Mouse (Mus musculus) adipocyte (in vitro differentiated cells): ENCODE measurements around the gene Col4a6.

ENCODE experiments used
- DNase-seq: peaks from one replicate; pipeline ENCODE4 v3.0.0-alpha.2; 2016; ENCODE audit warnings: low spot score

The Col4a6 gene

DNA sequence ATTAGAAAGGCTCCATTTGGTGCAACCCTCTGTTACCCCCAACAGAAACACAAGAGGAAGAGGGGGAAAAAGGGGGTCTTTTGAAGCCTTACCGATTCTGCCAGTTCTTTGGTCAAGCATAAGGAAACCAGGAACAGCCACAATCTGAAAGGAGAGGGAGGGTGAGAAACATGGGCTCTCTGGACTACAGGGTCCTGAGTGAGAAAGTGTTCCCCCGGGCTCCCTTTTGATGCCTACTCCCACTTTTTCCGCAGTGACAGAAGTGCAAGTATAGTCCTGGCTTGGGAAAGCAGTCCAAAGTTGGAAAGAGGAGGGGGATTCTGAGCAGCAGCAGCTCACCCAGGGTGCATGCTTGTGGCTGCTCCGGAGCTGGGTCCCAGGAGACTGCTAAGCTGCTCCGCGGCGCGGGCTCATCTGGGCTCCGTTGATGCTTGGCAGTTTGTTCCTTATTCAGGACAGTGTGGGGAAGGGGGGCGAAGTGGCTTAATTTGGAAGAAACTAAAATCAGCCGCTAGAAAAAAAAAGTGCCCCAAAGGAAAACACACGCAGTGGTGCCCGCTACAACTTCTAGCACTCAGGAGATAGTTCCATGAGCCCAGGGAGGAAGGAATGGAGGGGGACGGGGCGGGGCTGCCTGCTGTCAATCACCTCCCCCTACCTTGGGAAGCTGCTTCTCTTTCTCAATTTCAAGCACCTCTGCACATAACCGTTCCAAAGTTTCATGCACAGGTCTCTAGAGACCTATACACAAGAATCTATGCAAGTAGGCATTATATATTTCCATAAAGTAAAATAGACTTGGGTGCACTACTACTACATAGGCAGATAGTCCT lies at the start of gene Col4a6:
Col4a6 (minus strand) TSS at position 607 of the 833 bp plus-strand sequence.
- no peak for DNase-seq

DNA sequence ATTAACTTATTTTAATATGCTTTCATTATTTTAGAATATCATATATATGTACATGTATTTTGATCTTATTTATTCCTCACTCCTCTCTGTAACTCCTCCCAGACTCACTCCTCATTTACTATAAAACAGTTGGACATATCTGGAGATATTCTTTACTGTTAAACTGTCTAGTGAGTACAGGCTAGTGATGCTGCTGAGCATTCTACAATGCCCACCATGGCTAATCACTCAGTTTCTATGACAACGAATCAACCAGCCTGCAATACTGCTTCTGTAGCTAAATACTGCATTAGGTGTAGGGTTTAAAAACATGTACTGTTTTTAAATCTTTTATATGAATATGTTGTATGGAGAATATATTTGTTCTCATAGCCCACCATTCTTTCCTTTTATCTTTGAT lies 29.2 kb upstream of the Col4a6 start:
- DNase-seq, result no peak

DNA sequence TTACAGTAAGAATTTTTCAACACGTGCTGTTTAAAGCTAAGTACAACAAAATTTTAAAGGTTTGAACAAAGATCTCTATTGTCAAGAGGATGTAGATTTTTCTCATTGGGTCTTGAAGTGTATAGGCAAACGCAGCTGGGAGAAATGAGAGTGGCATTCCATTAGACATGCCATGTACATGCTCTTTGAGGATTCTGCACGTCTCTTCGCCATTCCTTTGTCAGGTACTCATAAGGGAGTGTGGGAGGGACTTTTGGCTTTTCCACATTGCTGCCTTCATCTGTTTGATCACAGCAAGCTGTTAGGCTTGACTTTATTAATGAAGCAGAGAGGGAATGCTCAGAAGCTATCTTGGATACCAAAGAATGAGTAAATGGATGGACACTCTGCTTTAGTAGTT lies 20.7 kb upstream of the Col4a6 start:
- no peak for DNase-seq

- peak; percentile 36 for DNase-seq
Observed at GRCm38 (mm10) chrX:141475566-141476327, 1.9 kb upstream of the Col4a6 start.

DNA sequence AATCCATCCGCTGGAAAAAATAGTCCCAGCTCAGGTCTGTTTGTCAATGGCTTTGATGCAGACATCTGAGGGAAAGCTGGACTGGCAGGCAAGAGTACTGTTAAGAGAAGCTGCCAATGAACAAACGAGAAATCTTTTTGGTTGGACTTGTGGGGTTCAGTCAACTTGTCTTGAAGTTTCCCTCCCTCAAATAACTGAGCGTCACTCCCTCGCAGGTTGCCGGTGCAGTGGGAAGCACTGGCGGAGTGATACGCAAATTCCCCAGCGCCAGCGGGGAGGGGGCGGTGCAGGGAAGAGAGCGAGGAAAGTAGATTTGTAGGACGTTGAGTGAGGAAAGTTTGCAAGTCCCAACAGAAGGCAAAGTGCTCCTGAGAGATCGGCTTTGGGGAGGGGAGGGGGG lies 1.2 kb upstream of the Col4a6 start, which contains the start of gene Col4a5:
Col4a5 (plus strand) TSS at position 276 of the 400 bp plus-strand sequence.
- DNase-seq, result peak; percentile 83

DNA sequence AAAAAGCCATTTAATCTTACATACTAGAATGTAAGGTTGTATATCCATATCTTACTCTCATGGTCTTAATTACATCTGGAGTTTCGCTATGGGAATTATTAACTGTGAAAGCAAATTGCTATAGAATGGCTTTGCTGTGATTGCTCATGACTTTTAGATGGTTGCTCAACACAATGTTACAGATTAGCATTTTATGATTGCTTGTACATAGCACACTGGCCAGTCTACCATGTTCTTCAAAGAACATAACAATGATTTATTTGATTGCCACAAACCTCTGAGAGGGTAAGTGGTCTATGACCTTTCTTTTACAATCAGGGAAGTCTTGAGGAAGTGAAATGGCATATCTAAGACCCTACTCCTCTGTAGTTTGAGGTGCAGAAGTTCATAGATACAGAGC lies 25.9 kb downstream of the Col4a6 start:
- no peak for DNase-seq

- DNase-seq, result no peak
Observed at GRCm38 (mm10) chrX:141439423-141439822, 34.5 kb downstream of the Col4a6 start.

DNA sequence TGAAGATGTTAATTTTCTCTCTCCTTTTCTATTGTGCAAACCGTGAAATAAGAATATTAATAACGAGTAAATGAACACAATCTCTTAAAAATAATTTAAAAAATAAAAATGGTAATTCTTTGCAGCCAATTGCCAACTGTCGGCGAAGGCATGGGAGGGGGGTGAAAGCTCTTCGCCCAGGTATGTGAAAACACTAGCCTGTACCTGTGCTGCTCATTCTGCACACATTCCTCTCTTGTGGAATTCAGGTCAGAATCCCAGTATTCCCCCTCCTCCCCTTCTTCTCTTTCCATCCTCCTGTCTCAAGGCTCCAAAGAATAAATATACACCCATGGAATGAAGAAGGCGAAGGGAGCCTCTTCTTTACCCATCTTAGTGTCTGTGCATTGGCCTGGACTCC lies 37.1 kb downstream of the Col4a6 start:
- DNase-seq, result no peak

DNA sequence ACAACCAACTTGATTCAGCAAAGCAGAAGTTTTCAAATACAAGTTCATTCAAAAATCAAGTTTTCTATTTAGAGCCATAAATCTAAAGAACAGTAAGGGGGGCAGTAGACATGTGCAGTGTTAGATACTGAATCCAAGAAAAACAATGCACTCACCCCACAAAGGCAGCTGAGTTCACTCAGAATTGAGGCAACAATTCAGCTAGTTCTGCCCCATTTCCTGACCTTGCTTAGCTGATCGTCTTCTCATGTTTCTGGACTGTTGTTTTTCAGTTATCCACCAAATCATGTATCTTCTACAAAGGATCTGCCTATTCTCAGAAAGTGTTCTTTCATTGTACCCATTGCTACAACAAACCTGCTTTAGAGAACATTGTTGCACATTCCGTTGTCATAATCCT lies 58.6 kb downstream of the Col4a6 start:
- peak; percentile 6 for DNase-seq

GRCm38 (mm10) chrX:141396243-141396642 lies 77.6 kb downstream of the Col4a6 start:
- no peak for DNase-seq

GRCm38 (mm10) chrX:141385399-141386105 lies 88.3 kb downstream of the Col4a6 start:
- DNase-seq, result no peak

GRCm38 (mm10) chrX:141384632-141385031 lies 89.2 kb downstream of the Col4a6 start:
- DNase-seq, result no peak

- DNase-seq, result peak; percentile 66
Observed at GRCm38 (mm10) chrX:141370276-141370675, 103.6 kb downstream of the Col4a6 start.

DNA sequence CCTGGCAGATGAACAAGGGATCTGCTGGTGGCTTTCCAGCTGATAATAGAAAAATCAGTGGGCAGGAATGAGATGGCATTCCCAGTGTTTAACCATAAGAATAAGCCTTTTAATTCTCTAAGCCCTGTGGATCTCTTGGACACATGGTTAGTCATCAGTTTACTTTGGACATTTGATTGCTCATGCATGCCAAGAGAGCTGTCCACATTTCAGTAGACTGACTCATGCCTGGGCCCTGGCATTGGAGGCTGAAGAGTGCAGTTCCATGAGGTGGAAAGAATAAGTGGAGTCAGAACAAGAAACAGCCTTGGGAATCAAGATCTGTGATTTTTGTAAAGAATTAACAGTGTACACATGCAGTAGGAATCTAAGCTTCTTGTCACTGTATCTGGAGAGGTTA lies 110.5 kb downstream of the Col4a6 start:
- peak; percentile 83 for DNase-seq

DNA sequence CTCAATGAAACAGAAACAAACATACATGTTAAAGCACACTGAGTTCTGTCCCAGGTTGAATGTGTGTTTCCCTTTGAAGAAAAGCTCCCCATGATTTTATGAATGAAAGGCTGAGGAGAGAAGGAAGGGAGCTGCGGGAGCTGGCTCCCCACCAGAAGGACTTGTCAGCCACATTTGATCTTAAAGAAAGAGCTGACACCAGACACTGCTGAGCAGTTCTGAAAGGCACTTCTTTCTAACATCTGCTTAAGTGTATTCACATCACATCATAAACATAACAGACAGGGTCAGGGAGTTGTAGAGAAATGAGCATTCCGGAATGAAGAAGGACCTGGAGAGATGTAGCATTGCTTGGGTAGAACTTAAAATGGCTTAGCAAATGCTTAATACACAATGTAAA lies 132.5 kb downstream of the Col4a6 start:
- DNase-seq, result no peak

GRCm38 (mm10) chrX:141328044-141328443 lies 145.8 kb downstream of the Col4a6 start:
- DNase-seq, result no peak

GRCm38 (mm10) chrX:141324201-141324600 lies 149.7 kb downstream of the Col4a6 start:
- DNase-seq, result peak; percentile 27

DNA sequence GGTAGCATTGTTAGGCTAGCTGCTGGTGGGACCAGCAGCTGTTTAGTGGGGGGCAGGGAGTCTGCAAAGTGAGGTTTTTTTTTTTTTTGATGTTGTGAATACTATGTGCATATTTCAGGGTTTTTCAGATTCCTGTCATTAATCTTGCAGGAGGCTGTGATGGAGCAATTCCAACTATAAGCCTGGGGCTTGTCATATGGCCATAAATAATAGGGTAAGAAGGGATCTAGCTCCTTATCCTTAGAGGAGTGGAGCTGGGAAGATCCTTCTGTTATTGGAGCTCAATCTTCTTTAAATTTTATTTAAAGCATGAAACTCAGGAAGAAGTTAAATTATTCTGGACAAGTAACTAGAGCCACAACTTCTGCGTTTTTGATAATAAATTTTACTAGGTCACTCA lies 157.7 kb downstream of the Col4a6 start:
- peak; percentile 6 for DNase-seq

DNA sequence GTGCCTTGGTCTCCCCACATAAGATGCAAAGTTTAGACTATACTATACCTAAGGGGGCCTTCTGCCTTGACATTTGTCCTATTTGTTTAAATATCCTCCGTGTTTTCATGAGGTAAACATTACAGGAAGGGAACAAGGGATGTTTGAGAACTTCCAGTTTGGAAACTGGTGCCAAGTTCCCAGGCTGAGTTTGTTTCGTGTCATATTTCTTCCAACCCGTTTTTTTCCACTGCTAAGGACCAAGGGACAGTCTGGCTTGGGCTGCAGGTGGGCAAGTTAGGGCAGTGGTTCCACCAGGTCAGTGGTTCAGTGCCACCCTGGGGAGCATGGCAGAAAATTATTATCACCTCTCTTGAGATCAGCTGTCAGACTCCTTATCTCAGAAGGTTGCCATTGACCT lies 158.1 kb downstream of the Col4a6 start:
- peak; percentile 28 for DNase-seq

- peak; percentile 8 for DNase-seq
Observed at GRCm38 (mm10) chrX:141292702-141293462, 181.0 kb downstream of the Col4a6 start.

DNA sequence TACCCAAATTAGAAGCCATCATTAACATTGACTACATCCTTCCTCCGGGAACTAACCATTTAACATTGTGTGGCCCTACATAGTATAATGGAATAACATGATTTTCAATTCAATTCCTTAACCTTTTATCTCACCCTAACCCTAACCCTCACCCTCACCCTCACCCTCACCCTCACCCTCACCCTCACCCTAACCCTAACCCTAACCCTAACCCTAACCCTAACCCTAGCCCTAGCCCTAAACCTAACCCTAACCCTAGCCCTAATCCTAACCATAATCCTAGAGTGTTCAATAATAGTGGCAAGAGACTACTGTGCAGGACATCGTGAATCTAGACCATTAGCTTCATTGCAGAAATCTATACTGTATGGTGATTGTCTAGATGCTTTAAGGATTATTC lies 197.5 kb downstream of the Col4a6 start:
- no peak for DNase-seq

- no peak for DNase-seq
Observed at GRCm38 (mm10) chrX:141265986-141266385, 207.9 kb downstream of the Col4a6 start.
